Mouse (Mus musculus) limb, embryonic 14.5 days (tissue): ENCODE data around the gene Blvrb. TPM values are rescaled to one million over a fixed set of nuclear protein-coding genes. Genes with fewer than 3 reads are reported as not detected.
"Not testable (repeated sequence)": the region's sequence is repeated elsewhere in the genome, so short reads cannot be mapped to it uniquely, and the experiment has no call there.

Experiments
- ATAC-seq: fragments of 200-750 bp; cut with Nextera tagmentation; 2 replicates; pipeline ENCODE4 v1.8.0; 2017; ENCODE audit warnings: low read depth, moderate number of reproducible peaks, moderate TSS enrichment; ENCODE audit not compliant: low FRiP score
- DNase-seq: peaks from one replicate; pipeline ENCODE4 v3.0.0-alpha.2; 2015; ENCODE audit warnings: low spot score
- H3K27ac ChIP-seq: fragments of 300-500 bp; sonication (generic); replicated peaks from 2 replicates; pipeline ENCODE4 v1.5.1; 2014; ENCODE audit warnings: low read depth, mild to moderate bottlenecking, low read length, moderate library complexity, mixed read lengths
- H3K27me3 ChIP-seq: fragments of 300-500 bp; sonication (generic); 2 replicates; pipeline ENCODE4 v1.6.1; 2014; ENCODE audit warnings: low read length, mixed read lengths; ENCODE audit not compliant: control insufficient read depth, insufficient read depth
- H3K36me3 ChIP-seq: fragments of 300-500 bp; sonication (generic); 2 replicates; pipeline ENCODE4 v1.6.1; 2014; ENCODE audit warnings: mild to moderate bottlenecking, low read length, moderate library complexity, mixed read lengths; ENCODE audit not compliant: control insufficient read depth, insufficient read depth
- H3K4me1 ChIP-seq: fragments of 300-500 bp; sonication (generic); 2 replicates; pipeline ENCODE4 v1.6.1; 2014; ENCODE audit warnings: antibody characterized with exemption, low read length, mixed read lengths; ENCODE audit not compliant: control insufficient read depth, insufficient read depth
- H3K4me2 ChIP-seq: fragments of 300-500 bp; sonication (generic); replicated peaks from 2 replicates; pipeline ENCODE4 v1.6.1; 2014; ENCODE audit warnings: low read depth, mild to moderate bottlenecking, low read length, moderate library complexity; ENCODE audit not compliant: severe bottlenecking
- H3K4me3 ChIP-seq: fragments of 300-500 bp; sonication (generic); replicated peaks from 2 replicates; pipeline ENCODE4 v1.5.1; 2014; ENCODE audit warnings: low read length
- H3K9ac ChIP-seq: fragments of 300-500 bp; sonication (generic); 2 replicates; pipeline ENCODE4 v1.6.1; 2014; ENCODE audit warnings: mild to moderate bottlenecking, low read depth, low read length, moderate library complexity; ENCODE audit not compliant: severe bottlenecking
- H3K9me3 ChIP-seq: fragments of 300-500 bp; sonication (generic); 2 replicates; pipeline ENCODE4 v1.6.1; 2016; ENCODE audit warnings: low read length; ENCODE audit not compliant: control insufficient read depth
- POLR2A ChIP-seq: fragments of 200-500 bp; IDR thresholded peaks from 2 replicates; pipeline ENCODE4 v1.8.0; 2012; ENCODE audit warnings: inconsistent platforms, mild to moderate bottlenecking, moderate library complexity, borderline replicate concordance; ENCODE audit not compliant: insufficient read depth, insufficient read length; ENCODE audit errors: extremely low read depth
- WGBS: fragments of 180-500 bp; shearing (Covaris S2); extraction: QIAGEN DNeasy Blood & Tissue Kit; methylation state at CpG from one replicate; pipeline ENCODE4 v1.1.7; 2014; 5-methylcytosine and 5-hydroxymethylcytosine counted together
- polyA plus RNA-seq, 2 experiments: library from polyadenylated mRNA; depleted of rRNA in 1 of 2; stranded (reverse) in 1 of 2; unstranded in 1 of 2; fragments of >200 nt; fragmentation: Nextera tagmentation in 1 of 2; extraction: Ambion mirVana in 1 of 2; gene quantifications; 2 replicates each; pipeline versions ENCODE4 v1.2.1 to v1.2.3; 2012 to 2014

Blvrb gene
- polyA plus RNA-seq, 2 experiments: 44.8 to 60.8 TPM

GRCm38 (mm10) chr7:27490543-27491329, 43.0 kb downstream of the Blvrb start:
- no peaks in the 10 kb centered on the region for H3K27me3 ChIP-seq
- DNase-seq (peak; percentile 81), ATAC-seq (peak; percentile 42)
- no peak for TF ChIP-seq POLR2A
- WGBS: 2% methylated on average over 26 of the region's 33 CpGs
- peaks cover 11% of the 10 kb centered on the region for H3K36me3 ChIP-seq
- peak overlapping the region; percentile 57 for H3K4me2 ChIP-seq
- peak overlapping the region; percentile 85 for H3K27ac ChIP-seq
- H3K9ac ChIP-seq: peak overlapping the region; percentile 51; the same call in 1 of the 2 replicates
- H3K4me1 ChIP-seq: peaks cover 22% of the 10 kb centered on the region
- H3K4me3 ChIP-seq: peak overlapping the region; percentile 36
- H3K9me3 ChIP-seq: no peaks in the 10 kb centered on the region

- TF ChIP-seq POLR2A: no peak
- 75% methylated on average over 7 of the region's 7 CpGs for WGBS
- Histone ChIP-seq H3K4me1 (peaks cover 19% of the 10 kb centered on the region), H3K9ac (no peak overlapping the region), H3K27ac (no peak overlapping the region), H3K9me3 (no peaks in the 10 kb centered on the region), H3K4me3 (no peak overlapping the region), H3K27me3 (no peaks in the 10 kb centered on the region), H3K36me3 (peaks cover 11% of the 10 kb centered on the region), H3K4me2 (no peak overlapping the region)
- no peak for DNase-seq
- ATAC-seq: no peak
Measured at GRCm38 (mm10) chr7:27491856-27492255, 44.1 kb downstream of the Blvrb start.

DNA sequence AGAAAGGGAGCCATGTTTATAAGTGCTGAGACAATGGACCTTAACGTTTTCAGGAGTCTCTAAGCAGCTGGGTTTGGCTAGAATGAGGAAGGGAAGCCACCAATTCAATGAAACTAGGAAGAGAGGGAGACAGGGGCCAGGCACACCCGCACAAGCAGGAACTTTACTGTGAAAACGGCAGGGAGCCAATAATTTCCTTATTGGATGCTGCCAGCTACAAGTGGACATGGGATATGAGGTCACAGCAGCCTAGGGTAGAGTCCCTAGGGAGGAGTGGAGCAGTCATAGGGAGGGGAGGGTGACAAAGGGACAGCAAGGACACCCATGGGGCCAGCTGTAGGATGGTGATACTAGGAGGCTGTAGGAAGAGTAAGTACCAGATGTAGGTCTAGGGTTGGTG, 45.2 kb downstream of the Blvrb start:
- Histone ChIP-seq H3K4me1 (peaks cover 19% of the 10 kb centered on the region), H3K4me3 (no peak overlapping the region), H3K9ac (no peak overlapping the region), H3K27me3 (no peaks in the 10 kb centered on the region), H3K36me3 (peaks cover 11% of the 10 kb centered on the region), H3K4me2 (no peak overlapping the region), H3K27ac (no peak overlapping the region), H3K9me3 (no peaks in the 10 kb centered on the region)
- DNase-seq (no peak), ATAC-seq (no peak)
- no peak for TF ChIP-seq POLR2A
- 56% methylated on average over 3 of the region's 3 CpGs for WGBS

- no peaks in the 10 kb centered on the region for H3K9me3 ChIP-seq
- no peak for TF ChIP-seq POLR2A
- 89% methylated on average over 5 of the region's 5 CpGs for WGBS
- no peak overlapping the region for H3K27ac ChIP-seq
- H3K4me3 ChIP-seq: no peak overlapping the region
- no peaks in the 10 kb centered on the region for H3K27me3 ChIP-seq
- H3K9ac ChIP-seq: no peak overlapping the region
- H3K4me2 ChIP-seq: no peak overlapping the region
- H3K4me1 ChIP-seq: peaks cover 17% of the 10 kb centered on the region
- ATAC-seq (no peak), DNase-seq (no peak)
- peaks cover 11% of the 10 kb centered on the region for H3K36me3 ChIP-seq
Measured at GRCm38 (mm10) chr7:27493450-27493849, 45.7 kb downstream of the Blvrb start.

DNA sequence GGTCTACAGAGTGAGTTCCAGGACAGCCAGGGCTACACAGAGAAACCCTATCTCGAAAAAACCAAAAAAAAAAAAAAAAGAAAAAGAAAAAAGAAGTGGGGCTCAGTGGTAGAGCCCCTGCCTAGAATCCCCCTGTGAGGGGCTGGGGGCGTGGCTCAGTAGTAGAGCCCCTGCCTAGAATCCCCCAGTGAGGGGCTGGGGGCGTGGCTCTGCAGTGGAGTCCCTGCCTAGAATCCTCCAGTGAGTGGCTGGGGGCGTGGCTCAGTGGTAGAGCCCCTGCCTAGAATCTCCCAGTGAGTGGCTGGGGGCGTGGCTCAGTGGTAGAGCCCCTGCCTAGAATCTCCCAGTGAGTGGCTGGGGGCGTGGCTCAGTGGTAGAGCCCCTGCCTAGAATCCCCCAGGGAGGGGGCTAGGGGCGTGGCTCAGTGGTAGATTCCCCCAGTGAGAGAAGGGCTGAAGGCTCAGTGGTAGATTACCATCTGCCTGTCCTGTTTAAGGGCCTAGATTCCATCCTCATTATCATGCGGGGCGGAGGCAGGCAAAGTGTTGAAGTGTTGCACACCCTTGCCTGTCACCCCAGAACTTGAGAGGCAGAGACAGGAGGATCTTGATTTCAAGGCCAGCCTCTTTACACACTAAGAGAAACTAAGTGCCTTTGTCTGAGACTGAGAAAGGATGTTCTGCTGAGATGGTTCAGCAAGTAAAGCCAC, 47.0 kb downstream of the Blvrb start:
- not testable (repeated sequence) for H3K27ac ChIP-seq, H3K4me3 ChIP-seq, H3K4me2 ChIP-seq, H3K36me3 ChIP-seq, H3K27me3 ChIP-seq, H3K9me3 ChIP-seq, H3K9ac ChIP-seq, DNase-seq, ATAC-seq
- WGBS: 88% methylated on average over 9 of the region's 9 CpGs
- H3K4me1 ChIP-seq: peaks cover 15% of the 10 kb centered on the region
